8 mouse cellular contexts compared by ENCODE assay signal in genomic region chr4:107253125-107254091, GRCm38 (mm10). TPM values are rescaled to one million over a fixed set of nuclear protein-coding genes. Genes with fewer than 3 reads are reported as not detected.
A peak's percentile ranks its signal among the peaks of the same experiment; 100 is the strongest.
DNase-seq lines count a peak whose midpoint lies in the region; ATAC-seq and TF ChIP-seq lines count a peak whose summit lies in the region.

Lrrc42 (minus strand) TSS chr4:107253532.
Hspb11 (plus strand) TSS chr4:107253593.

- peak; percentile 96 for ATAC-seq in embryonic facial prominence, embryonic 15.5 days (ENCODE audit: insufficient number of reproducible peaks, low FRiP score, low TSS enrichment, low read depth)
- peak; percentile 95 for ATAC-seq in limb, embryonic 14.5 days (ENCODE audit: low FRiP score, low read depth)
- ATAC-seq in midbrain, postnatal 0 days (ENCODE audit: low FRiP score) = peak; percentile 94

- H3K4me2 ChIP-seq in embryonic facial prominence, embryonic 15.5 days (replicated peaks) = peak within 1 kb of the TSS; percentile 65
- H3K4me2 ChIP-seq in limb, embryonic 14.5 days (replicated peaks; ENCODE audit: low read depth, low read length, severe bottlenecking) = peak within 1 kb of the TSS; percentile 72
- H3K4me2 ChIP-seq in midbrain, postnatal 0 days (ENCODE audit: low read depth, low read length, poor library complexity, severe bottlenecking) = peak within 1 kb of the TSS; percentile 62

- TF ChIP-seq POLR2A in bone marrow, adult 2 months (IDR thresholded peaks at IDR 0.05; ENCODE audit: borderline replicate concordance, control insufficient read depth, low read depth, low read length) = no peak; the same call in 1 of the 2 replicates
- 0 out of 2 replicates have a peak, but pooled peaks have one; percentile 52 for TF ChIP-seq POLR2A in limb, embryonic 14.5 days (IDR thresholded peaks at IDR 0.05; ENCODE audit: borderline replicate concordance, extremely low read depth, insufficient read depth, insufficient read length)

- H3K27ac ChIP-seq in bone marrow, adult 2 months (ENCODE audit: control insufficient read depth, insufficient read depth, low read depth, low read length, poor library complexity) = peak within 1 kb of the TSS; percentile 89
- peak within 1 kb of the TSS; percentile 76 for H3K27ac ChIP-seq in embryonic facial prominence, embryonic 15.5 days (replicated peaks)
- peak within 1 kb of the TSS; percentile 82 for H3K27ac ChIP-seq in limb, embryonic 14.5 days (replicated peaks; ENCODE audit: low read depth, low read length)
- H3K27ac ChIP-seq in midbrain, postnatal 0 days (ENCODE audit: low read depth, low read length) = peak within 1 kb of the TSS; percentile 85

- TF ChIP-seq CTCF in bone marrow, adult 2 months (IDR thresholded peaks at IDR 0.05; ENCODE audit: control insufficient read depth, insufficient read depth, low read length) = peak; percentile 4; the same call in 1 of the 2 replicates
- peak; percentile 58 for TF ChIP-seq CTCF in midbrain, postnatal 0 days (IDR thresholded peaks at IDR 0.05)

- peak; percentile 97 for DNase-seq in 416B (ENCODE audit: low read depth)
- peak; percentile 83 for DNase-seq in heart, adult 8-10 months (ENCODE audit: low spot score)
- DNase-seq in kidney, adult 9 months = peak; percentile 96
- peak; percentile 95 for DNase-seq in limb, embryonic 14.5 days (ENCODE audit: low spot score)
- DNase-seq in midbrain, postnatal 0 days (ENCODE audit: low spot score) = peak; percentile 95
- DNase-seq in spleen, postnatal 14 days (ENCODE audit: low spot score in 2 of 2) = peak; percentile 86 to 90

- under 1% methylated on average over 94 of the region's 101 CpGs for WGBS in bone marrow, adult 2 months
- WGBS in embryonic facial prominence, embryonic 15.5 days = under 1% methylated on average over 97 of the region's 101 CpGs
- under 1% methylated on average over 60 of the region's 101 CpGs for WGBS in limb, embryonic 14.5 days
- WGBS in midbrain, postnatal 0 days = under 1% methylated on average over 95 of the region's 101 CpGs

- H3K4me3 ChIP-seq in bone marrow, adult 2 months (replicated peaks; ENCODE audit: control insufficient read depth, low read depth, low read length) = peak within 1 kb of the TSS; percentile 98
- peak within 1 kb of the TSS; percentile 91 for H3K4me3 ChIP-seq in embryonic facial prominence, embryonic 15.5 days (replicated peaks)
- H3K4me3 ChIP-seq in limb, embryonic 14.5 days (replicated peaks; ENCODE audit: low read length) = peak within 1 kb of the TSS; percentile 90
- H3K4me3 ChIP-seq in midbrain, postnatal 0 days (ENCODE audit: low read depth, low read length) = peak within 1 kb of the TSS; percentile 89

- no peaks in the 10 kb centered on the region for H3K9me3 ChIP-seq in embryonic facial prominence, embryonic 15.5 days (replicated peaks)
- no peaks in the 10 kb centered on the region for H3K9me3 ChIP-seq in limb, embryonic 14.5 days (ENCODE audit: control insufficient read depth, low read length)
- H3K9me3 ChIP-seq in midbrain, postnatal 0 days (ENCODE audit: low read length) = no peaks in the 10 kb centered on the region

- H3K27me3 ChIP-seq in embryonic facial prominence, embryonic 15.5 days = no peaks in the 10 kb centered on the region
- H3K27me3 ChIP-seq in limb, embryonic 14.5 days (ENCODE audit: control insufficient read depth, insufficient read depth, low read length) = no peaks in the 10 kb centered on the region
- no peaks in the 10 kb centered on the region for H3K27me3 ChIP-seq in midbrain, postnatal 0 days (ENCODE audit: insufficient read depth, low read length)

- no peaks in the 10 kb centered on the region for H3K36me3 ChIP-seq in embryonic facial prominence, embryonic 15.5 days
- no peaks in the 10 kb centered on the region for H3K36me3 ChIP-seq in limb, embryonic 14.5 days (ENCODE audit: control insufficient read depth, insufficient read depth, low read length)
- no peaks in the 10 kb centered on the region for H3K36me3 ChIP-seq in midbrain, postnatal 0 days (ENCODE audit: insufficient read depth, low read length)

- peaks cover 1% of the 10 kb centered on the region; the same call in 1 of the 2 replicates for H3K4me1 ChIP-seq in bone marrow, adult 2 months (ENCODE audit: control insufficient read depth, insufficient read depth, low read length)
- peaks cover 19% of the 10 kb centered on the region for H3K4me1 ChIP-seq in embryonic facial prominence, embryonic 15.5 days
- H3K4me1 ChIP-seq in limb, embryonic 14.5 days (ENCODE audit: control insufficient read depth, insufficient read depth, low read length) = peaks cover 13% of the 10 kb centered on the region; the same call in 1 of the 2 replicates
- H3K4me1 ChIP-seq in midbrain, postnatal 0 days (ENCODE audit: insufficient read depth, low read length) = peaks cover 5% of the 10 kb centered on the region; the same call in 1 of the 2 replicates

- peak within 1 kb of the TSS; percentile 69 for H3K9ac ChIP-seq in embryonic facial prominence, embryonic 15.5 days
- peak within 1 kb of the TSS; percentile 91 for H3K9ac ChIP-seq in limb, embryonic 14.5 days (ENCODE audit: low read depth, low read length, severe bottlenecking)
- peak within 1 kb of the TSS; percentile 84 for H3K9ac ChIP-seq in midbrain, postnatal 0 days (replicated peaks; ENCODE audit: low read length, poor library complexity, severe bottlenecking)

RNA-seq across cellular contexts. Expression of gene Lrrc42, which starts in this region (rescaled TPM):
- polyA plus RNA-seq in bone marrow, adult 2 months (2011; ENCODE audit: insufficient read depth, insufficient read length, low replicate concordance, missing spikeins) = 5.9 and 16.0 TPM in 2 replicates
- polyA plus RNA-seq in embryonic facial prominence, embryonic 15.5 days (2015; fragmentation: Nextera tagmentation; extraction: Ambion mirVana) = 66.6 and 72.3 TPM in 2 replicates
- 10 to 100 TPM in 2 of 4 experiments, 1 to 10 TPM in 2; 8.5 to 11.0 (median 10.2) TPM for total RNA-seq in heart, adult 8-10 months (2022)
- polyA plus RNA-seq in limb, embryonic 14.5 days (2012; rRNA removed) = 52.2 and 60.1 TPM in 2 replicates
- 82.4 and 90.5 TPM in 2 replicates for polyA plus RNA-seq in limb, embryonic 14.5 days (2014; fragmentation: Nextera tagmentation; extraction: Ambion mirVana)
- 15.0 and 16.3 TPM in 2 replicates for total RNA-seq in midbrain, postnatal 0 days (2014; rRNA removed)
- polyA plus RNA-seq in midbrain, postnatal 0 days (2015; fragmentation: Nextera tagmentation; extraction: Ambion mirVana) = 35.5 and 36.3 TPM in 2 replicates

RNA-seq across cellular contexts. Expression of gene Hspb11, which starts in this region (rescaled TPM):
- 2.7 and 4.1 TPM in 2 replicates for polyA plus RNA-seq in bone marrow, adult 2 months (2011; ENCODE audit: insufficient read depth, insufficient read length, low replicate concordance, missing spikeins)
- 41.1 and 43.9 TPM in 2 replicates for polyA plus RNA-seq in embryonic facial prominence, embryonic 15.5 days (2015; fragmentation: Nextera tagmentation; extraction: Ambion mirVana)
- total RNA-seq in heart, adult 8-10 months (2022) = 10 to 100 TPM; 10.1 to 12.3 (median 10.2) TPM
- 25.5 and 31.5 TPM in 2 replicates for polyA plus RNA-seq in limb, embryonic 14.5 days (2012; rRNA removed)
- polyA plus RNA-seq in limb, embryonic 14.5 days (2014; fragmentation: Nextera tagmentation; extraction: Ambion mirVana) = 44.2 and 51.0 TPM in 2 replicates
- 10.6 and 12.8 TPM in 2 replicates for total RNA-seq in midbrain, postnatal 0 days (2014; rRNA removed)
- polyA plus RNA-seq in midbrain, postnatal 0 days (2015; fragmentation: Nextera tagmentation; extraction: Ambion mirVana) = 29.7 and 33.2 TPM in 2 replicates

Comparison
In these comparisons a context has a peak if more than half of its experiments do, and no peak if none do; other contexts are left out.
1. Peak in every context shown above with its lines: DNase-seq, ATAC-seq, H3K4me3 ChIP-seq and H3K27ac ChIP-seq.